In the genomic region with DNA sequence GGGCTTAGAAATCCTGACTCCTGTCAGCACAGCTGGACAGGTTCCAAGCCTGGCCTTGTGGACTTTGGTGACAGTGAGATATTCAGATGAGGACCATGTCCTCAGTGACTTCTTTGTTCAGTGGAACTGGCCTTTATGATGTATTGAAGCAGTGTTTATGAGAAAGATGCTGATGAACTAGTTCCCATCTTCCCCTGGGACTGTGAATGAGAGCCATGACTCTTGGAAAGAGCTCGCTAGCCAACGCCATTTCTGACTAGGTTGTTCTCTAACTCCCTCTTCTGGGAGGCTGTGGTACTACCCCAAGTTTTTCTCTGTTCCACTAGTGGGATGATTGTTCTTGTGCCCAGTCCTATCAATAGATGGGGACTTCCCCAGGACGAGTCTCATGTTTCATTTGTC, we compare ENCODE assay signal across 9 mouse cellular contexts. TPM values are rescaled to one million over a fixed set of nuclear protein-coding genes. Genes with fewer than 3 reads are reported as not detected.
DNase-seq lines count a peak whose midpoint lies in the region; ATAC-seq lines count a peak whose summit lies in the region.
"Had no signal": no experiment of that assay in that cellular context is flagged by ENCODE, and none has a peak within 500 bp of the region (broad histone marks: within the 10 kb centered on the region; RNA-seq: fewer than 3 reads in every experiment).

No protein-coding gene starts in this region.

- H3K4me2 ChIP-seq in intestine, embryonic 15.5 days (replicated peaks): no peak overlapping the region
- H3K4me2 ChIP-seq in forebrain, embryonic 16.5 days (ENCODE audit: low read length): no peak overlapping the region
- H3K4me2 ChIP-seq: midbrain, embryonic 12.5 days had no signal

- no peaks in the 10 kb centered on the region for H3K27me3 ChIP-seq in intestine, embryonic 15.5 days (replicated peaks)
- no peaks in the 10 kb centered on the region for H3K27me3 ChIP-seq in forebrain, embryonic 16.5 days (replicated peaks; ENCODE audit: control insufficient read depth, insufficient read depth, low read length)
- H3K27me3 ChIP-seq: midbrain, embryonic 12.5 days had no signal

- H3K9ac ChIP-seq in intestine, embryonic 15.5 days: no peak overlapping the region
- no peak overlapping the region for H3K9ac ChIP-seq in forebrain, embryonic 16.5 days (replicated peaks; ENCODE audit: low read depth, low read length)
- H3K9ac ChIP-seq: midbrain, embryonic 12.5 days had no signal

- intact Hi-C loops in left cerebral cortex, postnatal 36 days (cut with DNase I): loop anchor here (5.0 kb wide), 1 partner anchor 135 kb away; the partner anchor contains the start of gene Nipbl

- no peaks in the 10 kb centered on the region for H3K36me3 ChIP-seq in intestine, embryonic 15.5 days
- no peaks in the 10 kb centered on the region for H3K36me3 ChIP-seq in forebrain, embryonic 16.5 days (ENCODE audit: control insufficient read depth, insufficient read depth)
- H3K36me3 ChIP-seq: midbrain, embryonic 12.5 days had no signal

- WGBS in intestine, embryonic 15.5 days: 16% methylated on average over 3 of the region's 3 CpGs
- 3% methylated on average over 3 of the region's 3 CpGs for WGBS in forebrain, embryonic 16.5 days

- no peaks in the 10 kb centered on the region for H3K4me1 ChIP-seq in intestine, embryonic 15.5 days (replicated peaks)
- no peaks in the 10 kb centered on the region for H3K4me1 ChIP-seq in forebrain, embryonic 16.5 days (replicated peaks; ENCODE audit: control insufficient read depth, insufficient read depth, low read length)
- H3K4me1 ChIP-seq: midbrain, embryonic 12.5 days had no signal

- H3K9me3 ChIP-seq in intestine, embryonic 15.5 days: no peaks in the 10 kb centered on the region
- no peaks in the 10 kb centered on the region for H3K9me3 ChIP-seq in forebrain, embryonic 16.5 days (ENCODE audit: control insufficient read depth, low read length)
- H3K9me3 ChIP-seq: midbrain, embryonic 12.5 days had no signal

- H3K4me3 ChIP-seq in intestine, embryonic 15.5 days (replicated peaks): no peak overlapping the region
- no peak overlapping the region for H3K4me3 ChIP-seq in forebrain, embryonic 16.5 days (replicated peaks; ENCODE audit: low read length)
- H3K4me3 ChIP-seq: midbrain, embryonic 12.5 days had no signal

- ATAC-seq in activated CD4-positive, CD25-positive, alpha-beta regulatory T cell, adult 4 months: peak; percentile 76
- ATAC-seq in intestine, embryonic 15.5 days: peak; percentile 41; the same call in 1 of the 2 replicates
- ATAC-seq in forebrain, embryonic 16.5 days: no peak

- peak; percentile 23 to 66 for DNase-seq in spleen, postnatal 10 days (ENCODE audit: low spot score in 2 of 2)
- no peak for DNase-seq in spleen, adult 12 weeks (ENCODE audit: low spot score)
- DNase-seq in embryo, embryonic 10 days (ENCODE audit: low spot score): peak; percentile 69
- DNase-seq in left cerebral cortex, postnatal 36 days (ENCODE audit: low spot score in 2 of 2): peak; percentile 8 to 22
- DNase-seq in retina, embryonic 14.5 days (ENCODE audit: low spot score): peak; percentile 84

- no peak overlapping the region for H3K27ac ChIP-seq in intestine, embryonic 15.5 days
- H3K27ac ChIP-seq in forebrain, embryonic 16.5 days (ENCODE audit: low read length): no peak overlapping the region
- H3K27ac ChIP-seq: midbrain, embryonic 12.5 days had no signal

RNA-seq across cellular contexts. Expression of gene Gm2310, which starts 57.7 kb away (rescaled TPM):
- not detected for polyA plus RNA-seq in activated CD4-positive, CD25-positive, alpha-beta regulatory T cell, adult 4 months (2017; shearing (Covaris generic))
- polyA plus RNA-seq in intestine, embryonic 15.5 days (2015; fragmentation: Nextera tagmentation; extraction: Ambion mirVana): not detected in 2 replicates
- total RNA-seq in left cerebral cortex, postnatal 36 days (2021): not detected
- polyA plus RNA-seq in forebrain, embryonic 16.5 days (2015; fragmentation: Nextera tagmentation; extraction: Ambion mirVana): not detected in 2 replicates
- polyA plus RNA-seq: midbrain, embryonic 12.5 days had no signal
